Mouse (Mus musculus): ENCODE data around the gene Rab8b. TPM values are rescaled to one million over a fixed set of nuclear protein-coding genes. Genes with fewer than 3 reads are reported as not detected.

Gene Rab8b
- total and polyA plus RNA-seq, 2 experiments from 2014 or later, result 9.5 to 9.8 TPM

DNA sequence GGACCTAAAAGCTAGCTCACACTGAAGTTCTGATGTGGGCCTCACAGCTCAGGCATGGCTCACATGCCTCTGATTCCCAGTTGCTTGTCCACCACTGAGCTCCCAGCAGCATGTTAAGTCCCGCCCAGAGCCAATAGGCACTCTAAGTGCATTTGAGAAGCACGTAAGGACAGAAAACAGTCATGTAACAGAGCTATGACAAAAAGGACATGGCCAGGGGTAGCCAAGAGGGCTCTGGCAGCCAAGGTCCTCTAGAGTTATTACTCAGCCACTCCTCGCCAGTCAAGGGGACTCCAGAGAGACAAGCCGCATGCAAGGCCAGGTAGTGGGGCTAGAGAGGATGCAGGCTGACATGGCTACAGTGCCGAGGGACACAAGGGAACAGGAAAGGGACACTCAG lies 60.0 kb downstream of the Rab8b start:
- no peaks in the 10 kb centered on the region for H3K27me3 ChIP-seq (ENCODE audit: control insufficient read depth, insufficient read depth, low read length)
- no peak for TF ChIP-seq CTCF (IDR thresholded peaks at IDR 0.05; ENCODE audit: low read depth)
- no peak for TF ChIP-seq EP300 (IDR thresholded peaks at IDR 0.05; ENCODE audit: low read depth)
- H3K4me2 ChIP-seq (ENCODE audit: low read depth, low read length), result no peak overlapping the region
- 86% methylated on average over 5 of the region's 5 CpGs for WGBS
- DNase-seq (ENCODE audit: low spot score) (no peak), ATAC-seq (ENCODE audit: insufficient read depth, low read depth) (no peak)
- H3K9ac ChIP-seq (replicated peaks; ENCODE audit: low read depth, low read length), result no peak overlapping the region
- no peaks in the 10 kb centered on the region for H3K9me3 ChIP-seq (replicated peaks; ENCODE audit: control insufficient read depth, low read length)
- H3K4me1 ChIP-seq (ENCODE audit: control insufficient read depth, insufficient read depth), result no peaks in the 10 kb centered on the region
- H3K27ac ChIP-seq (ENCODE audit: low read depth), result no peak overlapping the region
- no peak overlapping the region for H3K4me3 ChIP-seq (ENCODE audit: low read depth, low read length)
- peaks cover 12% of the 10 kb centered on the region; the same call in 1 of the 2 replicates for H3K36me3 ChIP-seq (replicated peaks; ENCODE audit: control insufficient read depth, insufficient read depth, low read length)

DNA sequence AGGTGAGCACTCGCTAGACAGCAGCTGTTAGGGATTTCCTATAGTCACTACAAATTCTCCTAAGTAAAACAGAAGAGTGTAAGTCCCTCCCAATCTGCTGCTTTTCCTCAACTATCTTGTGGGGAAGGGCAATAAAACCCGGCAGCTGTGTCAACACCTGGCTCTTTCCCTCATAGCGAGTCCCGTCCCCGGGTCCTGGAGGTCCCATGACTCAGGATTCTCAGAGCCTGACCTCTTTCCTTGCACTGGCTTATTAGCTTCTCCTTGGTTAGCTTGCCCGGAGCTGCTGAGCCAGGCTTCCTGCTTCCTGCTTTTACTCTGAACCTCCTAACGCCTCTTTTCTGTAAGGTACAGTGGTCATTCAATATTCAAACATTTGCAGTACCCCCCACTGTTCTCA lies 63.6 kb downstream of the Rab8b start:
- Histone ChIP-seq H3K4me2 (ENCODE audit: low read depth, low read length) (no peak overlapping the region), H3K9ac (replicated peaks; ENCODE audit: low read depth, low read length) (no peak overlapping the region), H3K36me3 (replicated peaks; ENCODE audit: control insufficient read depth, insufficient read depth, low read length) (peaks cover 9% of the 10 kb centered on the region), H3K27me3 (ENCODE audit: control insufficient read depth, insufficient read depth, low read length) (no peaks in the 10 kb centered on the region), H3K9me3 (replicated peaks; ENCODE audit: control insufficient read depth, low read length) (no peaks in the 10 kb centered on the region), H3K27ac (ENCODE audit: low read depth) (no peak overlapping the region), H3K4me1 (ENCODE audit: control insufficient read depth, insufficient read depth) (no peaks in the 10 kb centered on the region), H3K4me3 (ENCODE audit: low read depth, low read length) (no peak overlapping the region)
- WGBS, result 63% methylated on average over 7 of the region's 7 CpGs
- no peak for TF ChIP-seq EP300 (IDR thresholded peaks at IDR 0.05; ENCODE audit: low read depth)
- no peak for TF ChIP-seq CTCF (IDR thresholded peaks at IDR 0.05; ENCODE audit: low read depth)
- DNase-seq (ENCODE audit: low spot score) (no peak), ATAC-seq (ENCODE audit: insufficient read depth, low read depth) (no peak)

DNA sequence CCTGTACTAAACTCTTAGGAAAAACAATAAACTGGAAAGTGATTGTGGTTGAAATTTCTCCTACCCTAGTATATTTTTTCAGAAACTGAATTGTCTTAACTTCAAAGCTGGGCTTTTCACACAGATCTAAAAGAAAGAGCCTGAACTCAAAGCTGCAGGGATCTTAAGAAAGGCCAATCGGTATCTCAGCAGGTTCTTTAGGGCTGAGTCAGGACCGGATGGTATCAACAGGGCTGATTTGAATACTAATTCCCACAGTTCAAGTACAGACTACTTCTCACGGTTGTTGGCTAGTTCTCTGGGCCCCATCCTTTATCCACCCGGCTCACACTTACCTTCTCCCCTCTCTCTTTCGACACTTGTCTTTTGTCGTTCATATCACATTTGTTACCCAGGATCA lies 66.9 kb downstream of the Rab8b start:
- WGBS, result 44% methylated on average over 6 of the region's 6 CpGs

DNA sequence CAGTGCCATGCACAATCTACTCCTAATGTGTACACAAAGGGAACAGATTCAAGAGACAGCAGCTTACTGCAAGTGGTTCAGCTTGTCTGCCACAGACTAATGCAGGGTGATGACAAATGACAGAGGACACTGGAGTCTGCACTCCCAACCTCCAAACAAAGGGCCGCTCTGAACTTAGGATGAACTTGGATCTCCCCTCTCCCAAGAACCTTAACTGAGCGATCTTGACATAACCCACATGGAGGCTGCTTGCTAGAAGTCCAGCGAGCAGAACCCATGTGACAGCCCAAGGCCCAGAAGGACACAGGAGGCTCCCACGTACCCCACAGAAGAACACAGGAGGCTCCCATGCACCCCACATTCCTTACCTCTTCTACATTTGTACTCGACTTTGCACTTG lies 68.5 kb downstream of the Rab8b start:
- no peaks in the 10 kb centered on the region for H3K27me3 ChIP-seq (ENCODE audit: control insufficient read depth, insufficient read depth, low read length)
- H3K36me3 ChIP-seq (replicated peaks; ENCODE audit: control insufficient read depth, insufficient read depth, low read length), result peaks cover 18% of the 10 kb centered on the region
- H3K27ac ChIP-seq (ENCODE audit: low read depth), result no peak overlapping the region
- ATAC-seq (ENCODE audit: insufficient read depth, low read depth) (no peak), DNase-seq (ENCODE audit: low spot score) (no peak)
- no peak for TF ChIP-seq EP300 (IDR thresholded peaks at IDR 0.05; ENCODE audit: low read depth)
- TF ChIP-seq CTCF (IDR thresholded peaks at IDR 0.05; ENCODE audit: low read depth), result no peak
- no peaks in the 10 kb centered on the region for H3K4me1 ChIP-seq (ENCODE audit: control insufficient read depth, insufficient read depth)
- no peaks in the 10 kb centered on the region for H3K9me3 ChIP-seq (replicated peaks; ENCODE audit: control insufficient read depth, low read length)
- H3K4me2 ChIP-seq (ENCODE audit: low read depth, low read length), result no peak overlapping the region
- no peak overlapping the region for H3K9ac ChIP-seq (replicated peaks; ENCODE audit: low read depth, low read length)
- H3K4me3 ChIP-seq (ENCODE audit: low read depth, low read length), result no peak overlapping the region
- WGBS, result 34% methylated on average over 5 of the region's 5 CpGs

More for the DNA sequence above, 66.9 kb downstream of the Rab8b start:
- Histone ChIP-seq H3K4me3 (ENCODE audit: low read depth, low read length) (no peak overlapping the region), H3K9ac (replicated peaks; ENCODE audit: low read depth, low read length) (no peak overlapping the region), H3K4me1 (ENCODE audit: control insufficient read depth, insufficient read depth) (no peaks in the 10 kb centered on the region), H3K9me3 (replicated peaks; ENCODE audit: control insufficient read depth, low read length) (no peaks in the 10 kb centered on the region), H3K4me2 (ENCODE audit: low read depth, low read length) (no peak overlapping the region), H3K36me3 (replicated peaks; ENCODE audit: control insufficient read depth, insufficient read depth, low read length) (peaks cover 4% of the 10 kb centered on the region), H3K27ac (ENCODE audit: low read depth) (no peak overlapping the region), H3K27me3 (ENCODE audit: control insufficient read depth, insufficient read depth, low read length) (no peaks in the 10 kb centered on the region)
- TF ChIP-seq EP300 (IDR thresholded peaks at IDR 0.05; ENCODE audit: low read depth) (no peak), CTCF (IDR thresholded peaks at IDR 0.05; ENCODE audit: low read depth) (no peak)
- DNase-seq (ENCODE audit: low spot score) (no peak), ATAC-seq (ENCODE audit: insufficient read depth, low read depth) (no peak)

DNA sequence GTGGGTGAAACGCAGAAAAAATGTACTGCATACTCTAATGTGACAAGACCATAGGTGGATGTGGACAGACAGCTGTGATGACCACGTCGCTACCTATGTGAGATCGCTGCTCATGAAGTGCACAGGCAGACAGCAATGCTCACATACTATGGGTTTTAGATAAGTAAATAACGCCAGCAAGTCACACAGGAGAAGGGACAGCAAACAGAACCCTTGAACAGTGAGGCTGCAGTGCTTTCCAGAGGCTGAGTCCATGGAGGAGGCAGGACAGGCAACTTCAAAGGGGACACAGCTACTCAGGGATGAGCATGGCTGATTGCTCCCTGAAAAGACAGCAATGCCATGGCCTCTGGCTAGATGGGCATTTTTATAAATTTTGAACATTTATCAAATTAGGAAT lies 72.7 kb downstream of the Rab8b start:
- Histone ChIP-seq H3K4me2 (ENCODE audit: low read depth, low read length) (no peak overlapping the region), H3K9ac (replicated peaks; ENCODE audit: low read depth, low read length) (no peak overlapping the region), H3K27ac (ENCODE audit: low read depth) (no peak overlapping the region), H3K4me3 (ENCODE audit: low read depth, low read length) (no peak overlapping the region), H3K27me3 (ENCODE audit: control insufficient read depth, insufficient read depth, low read length) (no peaks in the 10 kb centered on the region), H3K36me3 (replicated peaks; ENCODE audit: control insufficient read depth, insufficient read depth, low read length) (peaks cover 20% of the 10 kb centered on the region), H3K9me3 (replicated peaks; ENCODE audit: control insufficient read depth, low read length) (no peaks in the 10 kb centered on the region), H3K4me1 (ENCODE audit: control insufficient read depth, insufficient read depth) (no peaks in the 10 kb centered on the region)
- ATAC-seq (ENCODE audit: insufficient read depth, low read depth) (no peak), DNase-seq (ENCODE audit: low spot score) (no peak)
- TF ChIP-seq EP300 (IDR thresholded peaks at IDR 0.05; ENCODE audit: low read depth) (no peak), CTCF (IDR thresholded peaks at IDR 0.05; ENCODE audit: low read depth) (no peak)
- WGBS, result 89% methylated on average over 5 of the region's 5 CpGs

DNA sequence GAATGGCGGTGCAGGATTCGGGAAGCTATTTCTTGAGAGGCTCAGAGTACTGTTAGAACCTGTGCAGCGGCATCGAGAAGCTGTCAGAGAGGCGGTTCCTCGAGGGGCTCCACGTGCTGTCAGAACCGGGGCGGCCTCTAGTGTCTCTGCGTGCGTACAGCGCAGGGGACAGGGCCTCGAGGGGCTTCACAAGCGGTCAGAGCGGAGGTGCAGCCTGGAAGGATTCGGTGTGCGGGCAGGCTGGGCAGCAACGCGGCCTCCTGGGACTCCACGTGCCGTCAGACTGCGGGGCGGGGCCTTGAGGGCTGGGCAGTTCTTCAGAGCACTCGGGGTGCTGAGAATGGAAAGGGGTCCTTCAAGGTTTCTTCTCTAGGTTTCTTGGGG lies 84.4 kb downstream of the Rab8b start:
- ATAC-seq (ENCODE audit: insufficient read depth, low read depth) (peak; percentile 47), DNase-seq (ENCODE audit: low spot score) (no peak)
- no peaks in the 10 kb centered on the region for H3K36me3 ChIP-seq (replicated peaks; ENCODE audit: control insufficient read depth, insufficient read depth, low read length)
- H3K4me2 ChIP-seq (ENCODE audit: low read depth, low read length), result peak overlapping the region; percentile 88
- no peaks in the 10 kb centered on the region for H3K27me3 ChIP-seq (ENCODE audit: control insufficient read depth, insufficient read depth, low read length)
- WGBS, result 0% methylated on average over 24 of the region's 24 CpGs
- peaks cover 10% of the 10 kb centered on the region for H3K4me1 ChIP-seq (ENCODE audit: control insufficient read depth, insufficient read depth)
- peak overlapping the region; percentile 66 for H3K4me3 ChIP-seq (ENCODE audit: low read depth, low read length)
- TF ChIP-seq EP300 (IDR thresholded peaks at IDR 0.05; ENCODE audit: low read depth) (no peak; the same call in 1 of the 2 replicates), CTCF (IDR thresholded peaks at IDR 0.05; ENCODE audit: low read depth) (no peak)
- no peak overlapping the region for H3K27ac ChIP-seq (ENCODE audit: low read depth)
- peak overlapping the region; percentile 41 for H3K9ac ChIP-seq (replicated peaks; ENCODE audit: low read depth, low read length)
- H3K9me3 ChIP-seq (replicated peaks; ENCODE audit: control insufficient read depth, low read length), result no peaks in the 10 kb centered on the region

Data from heart, postnatal 0 days (tissue).